Mouse (Mus musculus): ENCODE data around the gene Myo1h. TPM values are rescaled to one million over a fixed set of nuclear protein-coding genes. Genes with fewer than 3 reads are reported as not detected.

Gene Myo1h
- polyA plus RNA-seq, 1 experiment from 2014 or later: 0.28 TPM

DNA sequence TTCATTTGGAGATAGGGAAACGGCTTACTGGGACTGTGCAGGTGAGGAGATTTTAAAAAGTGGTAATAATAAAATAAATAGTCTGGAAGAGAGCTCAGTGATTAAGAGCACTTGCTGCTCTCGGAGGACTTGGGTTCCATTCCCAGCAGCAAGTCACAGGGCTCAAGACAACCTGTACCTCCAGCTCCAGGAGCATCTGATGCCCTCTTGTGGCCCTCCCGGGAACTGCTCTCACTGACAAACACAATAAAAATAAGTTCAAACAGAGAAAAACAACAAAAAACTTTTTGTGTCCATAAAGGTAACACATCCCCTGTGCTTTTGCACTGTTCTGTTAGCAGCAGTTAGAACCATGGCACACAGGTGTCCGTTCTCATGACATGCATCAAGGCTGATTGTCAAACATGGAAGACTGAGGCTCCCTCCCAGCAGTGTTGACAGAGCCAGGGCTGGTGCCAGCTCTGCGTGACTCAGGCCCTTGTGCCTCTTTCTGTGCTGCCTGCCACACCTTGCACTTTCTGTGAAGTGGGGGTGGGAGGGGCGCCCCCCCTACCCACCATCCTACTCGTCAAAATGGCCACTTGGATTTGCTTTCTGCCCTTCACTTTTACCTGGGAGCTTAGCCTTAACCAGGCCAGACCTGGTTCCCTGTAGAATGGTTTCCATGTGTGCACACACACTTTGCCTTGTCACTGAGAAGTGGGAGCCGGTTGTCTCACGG, 94.4 kb downstream of the Myo1h start:
- Histone ChIP-seq H3K9ac (replicated peaks) (no peak overlapping the region), H3K27ac (ENCODE audit: low read depth) (no peak overlapping the region), H3K4me1 (ENCODE audit: insufficient read depth) (peaks cover 25% of the 10 kb centered on the region), H3K27me3 (ENCODE audit: insufficient read depth, low read length) (no peaks in the 10 kb centered on the region), H3K36me3 (replicated peaks; ENCODE audit: insufficient read depth, low read length) (peaks cover 46% of the 10 kb centered on the region), H3K4me3 (ENCODE audit: low read depth, low read length) (no peak overlapping the region), H3K4me2 (ENCODE audit: low read depth, low read length) (no peak overlapping the region), H3K9me3 (ENCODE audit: low read length) (no peaks in the 10 kb centered on the region)
- 76% methylated on average over 9 of the region's 9 CpGs for WGBS (ENCODE audit: insufficient replicate concordance)
- no peak for ATAC-seq
- TF ChIP-seq CTCF (IDR thresholded peaks at IDR 0.05; ENCODE audit: low read depth) (peak; percentile 78), EP300 (IDR thresholded peaks at IDR 0.05; ENCODE audit: low read depth) (no peak)
- peak; percentile 69 for DNase-seq

DNA sequence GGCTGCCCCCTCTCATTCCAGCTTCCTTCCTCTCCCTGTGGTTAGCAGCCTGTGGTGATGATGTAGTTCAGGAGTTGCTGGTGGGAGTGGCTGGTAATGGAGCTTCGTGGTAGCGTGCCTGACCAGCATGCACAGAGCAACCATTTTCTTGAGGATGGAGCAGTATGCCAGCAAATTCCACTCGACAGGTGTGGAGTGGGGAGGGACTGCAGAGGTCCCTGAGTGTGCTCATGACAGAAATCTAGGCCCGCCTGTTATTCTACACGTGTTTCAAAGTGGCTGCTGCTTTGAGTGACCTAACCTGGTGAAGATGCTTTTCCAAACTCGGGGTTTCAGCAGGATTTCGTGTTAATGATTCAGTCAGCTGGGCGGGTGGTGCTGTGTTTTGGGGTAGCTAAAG, 95.5 kb downstream of the Myo1h start:
- no peak overlapping the region for H3K4me3 ChIP-seq (ENCODE audit: low read depth, low read length)
- DNase-seq: no peak
- peaks cover 57% of the 10 kb centered on the region for H3K36me3 ChIP-seq (replicated peaks; ENCODE audit: insufficient read depth, low read length)
- ATAC-seq: no peak
- H3K4me2 ChIP-seq (ENCODE audit: low read depth, low read length): no peak overlapping the region
- no peaks in the 10 kb centered on the region for H3K27me3 ChIP-seq (ENCODE audit: insufficient read depth, low read length)
- H3K4me1 ChIP-seq (ENCODE audit: insufficient read depth): peaks cover 16% of the 10 kb centered on the region
- TF ChIP-seq CTCF (IDR thresholded peaks at IDR 0.05; ENCODE audit: low read depth) (no peak), EP300 (IDR thresholded peaks at IDR 0.05; ENCODE audit: low read depth) (no peak)
- WGBS (ENCODE audit: insufficient replicate concordance): 79% methylated on average over 8 of the region's 8 CpGs
- H3K9ac ChIP-seq (replicated peaks): no peak overlapping the region
- no peak overlapping the region for H3K27ac ChIP-seq (ENCODE audit: low read depth)
- H3K9me3 ChIP-seq (ENCODE audit: low read length): no peaks in the 10 kb centered on the region

DNA sequence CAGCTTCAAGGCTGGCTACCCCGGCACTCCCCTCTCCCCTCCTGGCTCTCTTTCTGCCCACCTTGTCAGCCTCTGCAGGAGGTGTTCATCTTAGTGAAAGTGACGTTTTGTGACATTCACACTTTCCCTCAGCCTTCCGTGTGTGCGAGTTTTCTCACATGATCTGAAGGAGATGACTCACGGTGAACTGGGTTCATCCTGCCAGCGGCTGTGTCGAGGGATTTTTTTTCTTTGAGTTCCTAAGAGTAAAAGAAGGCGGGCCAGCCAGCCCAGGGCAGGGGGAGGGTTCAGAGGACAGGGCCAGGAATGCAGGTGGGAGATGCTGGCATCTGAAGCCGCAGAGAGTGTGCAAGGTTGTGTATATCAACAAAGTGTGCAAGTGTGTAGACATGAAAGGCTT, 104.2 kb downstream of the Myo1h start:
- peaks cover 62% of the 10 kb centered on the region for H3K36me3 ChIP-seq (replicated peaks; ENCODE audit: insufficient read depth, low read length)
- no peak overlapping the region for H3K4me3 ChIP-seq (ENCODE audit: low read depth, low read length)
- 88% methylated on average over 9 of the region's 9 CpGs for WGBS (ENCODE audit: insufficient replicate concordance)

DNA sequence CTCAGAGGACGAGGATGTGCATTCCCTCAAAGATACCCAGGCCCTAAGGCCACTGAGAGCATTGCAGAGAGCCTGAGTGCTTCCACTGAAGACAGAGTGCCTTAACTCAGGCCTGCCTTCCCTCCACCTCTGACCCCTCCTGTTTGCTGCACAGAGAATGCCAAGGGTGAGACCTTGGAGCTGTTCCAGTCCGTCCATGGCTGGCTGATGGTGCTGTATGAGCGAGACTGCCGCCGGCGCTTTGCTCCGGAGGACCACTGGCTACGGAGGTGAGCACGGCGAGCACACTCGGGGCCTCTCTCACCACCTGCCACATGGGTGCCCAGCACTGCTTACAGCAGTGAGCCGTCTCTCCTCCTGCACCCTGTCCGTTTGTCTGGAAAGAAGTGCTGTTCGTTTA, 117.6 kb downstream of the Myo1h start:
- WGBS (ENCODE audit: insufficient replicate concordance): 94% methylated on average over 14 of the region's 14 CpGs
- Histone ChIP-seq H3K27me3 (ENCODE audit: insufficient read depth, low read length) (no peaks in the 10 kb centered on the region), H3K27ac (ENCODE audit: low read depth) (no peak overlapping the region), H3K4me1 (ENCODE audit: insufficient read depth) (no peaks in the 10 kb centered on the region), H3K36me3 (replicated peaks; ENCODE audit: insufficient read depth, low read length) (peaks cover 93% of the 10 kb centered on the region), H3K9me3 (ENCODE audit: low read length) (no peaks in the 10 kb centered on the region), H3K4me3 (ENCODE audit: low read depth, low read length) (no peak overlapping the region), H3K9ac (replicated peaks) (no peak overlapping the region), H3K4me2 (ENCODE audit: low read depth, low read length) (no peak overlapping the region)
- no peak for DNase-seq
- TF ChIP-seq EP300 (IDR thresholded peaks at IDR 0.05; ENCODE audit: low read depth) (no peak), CTCF (IDR thresholded peaks at IDR 0.05; ENCODE audit: low read depth) (no peak)
- ATAC-seq: no peak

More for the DNA sequence above, 104.2 kb downstream of the Myo1h start:
- TF ChIP-seq CTCF (IDR thresholded peaks at IDR 0.05; ENCODE audit: low read depth): no peak
- no peak for TF ChIP-seq EP300 (IDR thresholded peaks at IDR 0.05; ENCODE audit: low read depth)
- no peak overlapping the region for H3K9ac ChIP-seq (replicated peaks)
- H3K4me1 ChIP-seq (ENCODE audit: insufficient read depth): no peaks in the 10 kb centered on the region
- no peak for DNase-seq
- H3K9me3 ChIP-seq (ENCODE audit: low read length): no peaks in the 10 kb centered on the region
- H3K4me2 ChIP-seq (ENCODE audit: low read depth, low read length): no peak overlapping the region
- H3K27ac ChIP-seq (ENCODE audit: low read depth): no peak overlapping the region
- H3K27me3 ChIP-seq (ENCODE audit: insufficient read depth, low read length): no peaks in the 10 kb centered on the region
- no peak for ATAC-seq

DNA sequence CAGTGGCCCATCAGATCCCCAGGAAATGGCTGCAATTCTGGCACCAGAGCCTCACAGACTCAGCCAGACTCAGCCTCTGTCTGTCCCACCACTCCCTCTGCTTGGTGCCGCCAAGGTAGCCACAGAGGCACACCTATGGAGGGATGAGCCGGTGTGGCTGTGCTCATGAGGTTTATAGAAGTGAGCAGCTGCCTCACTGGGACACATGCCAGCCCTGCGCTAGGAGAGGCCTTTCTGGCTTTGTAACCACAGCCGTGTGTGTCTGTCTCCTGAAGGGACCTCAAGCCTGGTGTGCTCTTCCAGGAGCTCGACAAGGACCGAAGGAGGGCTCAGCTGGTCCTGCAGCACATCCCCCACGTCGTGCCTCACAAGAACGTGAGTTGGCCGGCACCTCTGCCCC, 118.3 kb downstream of the Myo1h start:
- Histone ChIP-seq H3K4me1 (ENCODE audit: insufficient read depth) (no peaks in the 10 kb centered on the region), H3K27me3 (ENCODE audit: insufficient read depth, low read length) (no peaks in the 10 kb centered on the region), H3K4me3 (ENCODE audit: low read depth, low read length) (no peak overlapping the region), H3K9me3 (ENCODE audit: low read length) (no peaks in the 10 kb centered on the region), H3K4me2 (ENCODE audit: low read depth, low read length) (no peak overlapping the region), H3K36me3 (replicated peaks; ENCODE audit: insufficient read depth, low read length) (peaks cover 93% of the 10 kb centered on the region), H3K27ac (ENCODE audit: low read depth) (no peak overlapping the region), H3K9ac (replicated peaks) (no peak overlapping the region)
- ATAC-seq: no peak
- 81% methylated on average over 10 of the region's 10 CpGs for WGBS (ENCODE audit: insufficient replicate concordance)
- DNase-seq: no peak
- TF ChIP-seq EP300 (IDR thresholded peaks at IDR 0.05; ENCODE audit: low read depth) (no peak), CTCF (IDR thresholded peaks at IDR 0.05; ENCODE audit: low read depth) (no peak)

DNA sequence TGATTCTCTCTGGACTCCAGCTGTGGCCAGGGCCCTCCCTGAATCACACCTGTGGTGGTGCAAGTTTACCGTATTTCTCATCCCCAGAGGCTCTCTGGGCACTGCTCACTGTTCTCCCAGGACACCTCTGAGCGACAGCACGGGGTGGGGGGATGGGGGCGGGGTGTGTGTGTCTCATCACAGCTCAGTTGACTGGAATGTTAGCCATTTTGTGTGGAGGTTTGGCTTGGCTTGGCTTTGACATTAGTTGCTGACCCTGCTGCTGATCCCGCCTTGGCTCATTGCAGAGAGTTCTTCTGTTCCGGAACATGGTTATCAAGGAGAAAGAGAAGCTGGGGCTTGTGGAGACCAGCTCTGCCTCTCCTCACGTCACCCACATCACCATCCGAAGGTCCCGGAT, 118.8 kb downstream of the Myo1h start:
- no peaks in the 10 kb centered on the region for H3K4me1 ChIP-seq (ENCODE audit: insufficient read depth)
- DNase-seq (no peak), ATAC-seq (no peak)
- H3K36me3 ChIP-seq (replicated peaks; ENCODE audit: insufficient read depth, low read length): peaks cover 93% of the 10 kb centered on the region
- H3K9me3 ChIP-seq (ENCODE audit: low read length): no peaks in the 10 kb centered on the region
- H3K4me2 ChIP-seq (ENCODE audit: low read depth, low read length): no peak overlapping the region
- no peak overlapping the region for H3K4me3 ChIP-seq (ENCODE audit: low read depth, low read length)
- 87% methylated on average over 9 of the region's 9 CpGs for WGBS (ENCODE audit: insufficient replicate concordance)
- H3K27me3 ChIP-seq (ENCODE audit: insufficient read depth, low read length): no peaks in the 10 kb centered on the region
- no peak overlapping the region for H3K27ac ChIP-seq (ENCODE audit: low read depth)
- no peak overlapping the region for H3K9ac ChIP-seq (replicated peaks)
- TF ChIP-seq CTCF (IDR thresholded peaks at IDR 0.05; ENCODE audit: low read depth) (no peak), EP300 (IDR thresholded peaks at IDR 0.05; ENCODE audit: low read depth) (no peak)
